Mouse (Mus musculus): ENCODE measurements around the gene Fermt2.
A peak's percentile ranks its signal among the peaks of the same experiment; 100 is the strongest.
"Not testable (repeated sequence)": the region's sequence is repeated elsewhere in the genome, so short reads cannot be mapped to it uniquely, and the experiment has no call there.

Fermt2 gene

DNA sequence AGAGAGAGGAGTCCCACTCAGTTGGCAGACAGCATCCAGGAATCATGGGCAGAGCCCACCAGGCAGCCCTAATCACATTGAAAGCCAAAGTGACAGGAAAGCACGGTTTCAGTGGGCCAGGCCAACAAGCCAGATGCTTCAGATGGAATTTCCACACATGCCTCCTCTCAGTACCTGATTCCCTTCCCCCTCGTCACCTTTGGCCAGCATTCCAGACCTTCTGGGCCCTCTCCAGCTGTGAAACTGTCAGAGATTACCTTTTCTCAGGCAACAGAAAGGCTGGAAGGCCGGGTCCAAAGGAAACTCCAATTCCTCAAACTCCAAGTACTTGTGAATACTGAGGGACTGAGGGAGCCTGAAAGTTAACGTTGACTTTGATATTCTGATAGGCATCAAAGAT is 19.1 kb downstream of the Fermt2 start:
- DNase-seq (ENCODE audit: low read depth, low spot score), result no peak

DNA sequence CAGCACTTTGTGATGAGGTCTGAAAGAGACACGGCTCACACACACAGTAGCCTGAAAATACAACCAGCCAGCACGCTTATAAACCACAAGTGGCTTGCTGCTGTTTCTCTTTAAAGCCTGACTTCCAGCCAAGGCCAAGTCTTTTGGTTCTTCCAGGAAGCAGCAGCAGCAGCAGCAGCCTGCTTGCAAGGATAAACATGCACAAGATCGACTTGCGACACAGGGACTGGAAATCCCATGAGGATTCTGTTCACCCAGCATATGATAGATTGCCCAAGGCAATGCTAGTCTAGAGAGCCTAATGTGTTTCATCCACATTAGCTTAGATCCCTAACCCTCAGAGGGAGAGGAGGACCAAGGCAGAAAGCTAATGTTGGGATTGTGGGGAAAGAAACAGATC is 22.0 kb downstream of the Fermt2 start:
- DNase-seq (ENCODE audit: low read depth, low spot score), result peak; percentile 66

DNA sequence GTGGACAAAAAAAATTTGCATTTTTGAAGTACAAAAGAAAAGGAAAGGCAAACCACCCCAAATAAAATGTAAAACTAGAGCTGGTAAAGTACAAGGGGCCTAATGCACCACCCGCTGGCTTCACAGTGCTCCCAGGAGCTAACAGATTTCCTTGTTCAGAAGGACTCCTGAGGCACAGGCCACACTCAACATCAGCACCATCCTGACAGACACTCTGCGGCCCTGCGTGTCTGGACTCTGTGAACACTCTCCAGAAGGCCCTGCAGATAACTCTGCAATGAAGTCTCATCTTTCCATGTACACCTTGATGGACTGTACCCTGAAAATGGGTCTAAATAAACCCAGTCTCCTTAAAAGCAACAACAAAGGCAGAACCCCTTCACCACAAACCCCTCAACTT is 22.5 kb downstream of the Fermt2 start:
- no peak for DNase-seq (ENCODE audit: low read depth, low spot score)

DNA sequence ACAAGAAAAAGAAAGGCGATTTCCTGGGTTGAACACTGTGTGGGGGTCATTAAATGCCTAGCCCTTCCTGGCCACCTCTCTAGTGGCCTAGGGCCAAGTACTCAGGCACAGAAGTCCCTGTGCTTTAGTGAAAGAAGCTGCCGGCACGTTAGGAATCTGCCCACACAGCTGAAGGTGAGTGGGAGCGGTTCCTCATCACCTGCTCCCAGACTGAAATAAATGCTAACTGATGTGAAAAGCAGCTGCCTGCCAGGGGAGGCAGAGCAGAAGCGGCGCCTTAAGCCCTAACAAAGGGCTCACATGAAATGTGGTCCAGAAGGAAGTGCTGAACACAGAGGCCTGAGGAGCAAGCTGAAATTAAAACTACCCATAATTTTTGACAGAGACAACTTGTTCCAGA is 22.9 kb downstream of the Fermt2 start:
- peak; percentile 16 for DNase-seq (ENCODE audit: low read depth, low spot score)

DNA sequence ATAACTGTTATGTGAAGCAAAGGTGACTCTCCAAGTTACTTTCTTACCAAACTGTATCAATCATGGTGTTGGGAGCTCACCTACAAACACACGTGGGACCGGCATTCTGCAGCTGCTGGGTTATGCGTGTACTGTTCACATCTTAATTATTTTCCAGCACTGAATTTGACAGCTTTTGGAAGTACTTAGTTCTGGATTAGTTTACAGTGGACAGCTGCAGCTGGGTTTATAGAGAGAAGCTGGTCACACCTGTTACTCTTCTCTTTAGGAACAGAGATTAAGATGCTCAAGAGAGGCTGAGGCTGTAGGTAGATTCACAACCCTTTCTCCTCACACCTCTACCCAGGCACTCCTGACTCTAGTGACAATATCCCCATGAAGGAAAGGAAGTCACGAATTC is 23.8 kb downstream of the Fermt2 start:
- no peak for DNase-seq (ENCODE audit: low read depth, low spot score)

DNA sequence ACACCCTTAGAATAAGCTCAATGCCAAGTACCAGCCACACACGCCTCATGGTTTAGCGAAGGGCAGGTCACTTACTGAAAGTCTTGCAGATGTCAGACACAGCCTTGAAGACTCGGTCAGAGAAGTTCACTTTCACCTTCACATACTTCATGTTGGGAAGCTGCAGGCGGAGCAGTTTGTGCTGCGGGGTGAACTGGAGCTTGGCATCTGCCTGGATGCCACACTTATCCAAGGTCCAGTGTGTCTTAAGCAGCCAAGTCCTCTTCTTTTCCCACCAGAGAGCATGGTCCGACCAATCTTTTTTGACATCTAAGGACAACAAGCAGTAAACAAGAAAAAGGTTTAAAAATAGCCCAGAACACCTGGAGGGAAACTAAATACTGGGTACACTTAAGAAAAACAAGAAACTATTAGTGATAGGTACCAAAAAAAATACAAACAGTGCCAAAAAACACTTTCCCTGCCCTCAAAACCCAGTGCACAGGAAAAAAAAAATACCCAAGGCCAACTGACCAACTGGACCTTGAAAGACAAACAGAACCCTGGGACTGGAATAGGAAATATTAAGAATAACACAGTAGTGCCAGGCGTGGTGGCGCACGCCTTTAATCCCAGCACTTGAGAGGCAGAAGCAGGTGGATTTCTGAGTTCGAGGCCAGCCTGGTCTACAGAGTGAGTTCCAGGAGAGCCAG is 25.4 kb downstream of the Fermt2 start:
- no peak for DNase-seq (ENCODE audit: low read depth, low spot score)

GRCm38 (mm10) chr14:45503934-45504333 is 26.0 kb downstream of the Fermt2 start:
- DNase-seq (ENCODE audit: low read depth, low spot score), result no peak

- no peak for DNase-seq (ENCODE audit: low read depth, low spot score)
Measured at GRCm38 (mm10) chr14:45500052-45500451, 29.9 kb downstream of the Fermt2 start.

DNA sequence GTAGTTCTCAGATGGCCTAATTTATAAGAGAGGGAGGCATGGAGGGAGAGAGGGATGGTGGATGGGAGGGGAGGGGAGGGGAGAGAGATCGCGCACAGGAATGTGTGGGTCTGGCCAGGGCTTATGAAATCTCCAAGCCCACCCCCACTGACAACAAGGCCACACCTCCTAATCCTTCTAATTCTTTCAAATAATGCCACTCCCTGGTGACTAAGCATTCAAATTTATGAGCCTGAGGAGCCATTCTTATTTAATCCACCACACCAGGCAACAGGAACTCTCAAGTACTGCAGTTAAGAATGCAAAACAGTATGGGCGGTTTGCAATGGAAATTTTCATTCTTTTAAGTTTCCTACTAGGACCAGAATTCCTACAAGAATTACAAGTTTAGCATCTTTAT is 32.8 kb downstream of the Fermt2 start:
- no peak for DNase-seq (ENCODE audit: low read depth, low spot score)

DNA sequence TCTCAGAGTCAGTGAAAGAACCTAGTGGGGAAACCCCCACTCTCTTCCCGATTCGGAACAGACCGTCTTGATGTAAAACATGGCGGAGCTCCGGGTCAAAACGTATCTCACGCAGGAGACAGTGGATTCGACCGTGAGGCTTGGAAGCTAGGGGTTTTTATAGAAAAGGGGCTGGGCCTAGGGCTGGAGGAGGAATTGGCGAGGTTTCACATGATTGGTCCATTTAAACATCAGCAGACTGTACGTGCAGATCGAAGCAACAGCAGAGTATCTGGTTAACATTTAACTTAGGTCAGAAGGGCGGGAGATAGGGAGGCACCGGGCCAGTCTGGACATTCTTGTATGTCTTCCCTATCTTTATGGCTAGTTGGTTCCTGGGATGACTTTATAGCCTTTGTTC is 34.1 kb downstream of the Fermt2 start:
- DNase-seq (ENCODE audit: low read depth, low spot score), result not testable (repeated sequence)

GRCm38 (mm10) chr14:45493891-45494290 is 36.0 kb downstream of the Fermt2 start:
- no peak for DNase-seq (ENCODE audit: low read depth, low spot score)

- no peak for DNase-seq (ENCODE audit: low read depth, low spot score)
Measured at GRCm38 (mm10) chr14:45492668-45493067, 37.2 kb downstream of the Fermt2 start.

- peak; percentile 45 for DNase-seq (ENCODE audit: low read depth, low spot score)
Measured at GRCm38 (mm10) chr14:45492038-45492437, 37.9 kb downstream of the Fermt2 start.

GRCm38 (mm10) chr14:45487201-45487600 is 42.7 kb downstream of the Fermt2 start:
- DNase-seq (ENCODE audit: low read depth, low spot score), result not testable (repeated sequence)

DNA sequence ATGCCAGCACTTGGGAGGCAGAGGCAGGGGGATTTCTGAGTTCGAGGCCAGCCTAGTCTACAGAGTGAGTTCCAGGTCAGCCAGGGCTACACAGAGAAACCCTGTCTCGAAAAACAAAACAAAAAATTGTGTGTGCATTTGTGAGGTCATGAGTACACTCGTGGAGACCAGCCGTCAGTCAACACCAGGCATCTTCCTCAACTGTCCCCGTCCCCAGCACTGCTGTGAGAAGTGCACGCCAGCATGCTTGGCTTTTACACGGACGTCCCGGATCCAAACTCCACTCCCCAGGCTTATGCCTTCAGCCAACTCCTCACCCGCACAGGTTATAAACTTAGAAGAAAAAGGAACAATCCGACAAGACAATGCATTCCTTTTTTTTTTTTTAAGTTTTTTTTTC is 46.6 kb downstream of the Fermt2 start:
- DNase-seq (ENCODE audit: low read depth, low spot score), result not testable (repeated sequence)

GRCm38 (mm10) chr14:45478977-45479806 is 50.7 kb downstream of the Fermt2 start:
- DNase-seq (ENCODE audit: low read depth, low spot score), result peak; percentile 52

GRCm38 (mm10) chr14:45478515-45478914 is 51.4 kb downstream of the Fermt2 start:
- DNase-seq (ENCODE audit: low read depth, low spot score), result no peak

DNA sequence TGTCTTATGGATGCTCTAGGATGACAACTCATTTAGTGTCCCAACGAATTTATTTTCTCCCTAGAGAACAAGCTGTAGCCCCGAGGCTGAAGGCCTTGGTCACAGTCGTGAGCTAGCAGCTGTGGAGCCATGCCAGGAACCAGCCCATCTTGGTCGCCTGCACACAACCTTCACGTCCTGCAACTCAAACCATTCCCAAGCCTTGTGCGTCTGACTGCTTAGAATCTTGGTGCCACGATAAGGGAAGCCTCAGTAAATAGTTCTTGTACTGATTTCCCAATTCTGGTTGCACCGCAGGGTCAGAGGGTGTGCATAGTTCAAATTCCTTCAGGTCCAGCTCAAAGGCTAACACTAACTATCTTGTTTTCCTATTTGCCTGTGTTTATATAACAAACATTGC is 52.3 kb downstream of the Fermt2 start:
- DNase-seq (ENCODE audit: low read depth, low spot score), result peak; percentile 13

DNA sequence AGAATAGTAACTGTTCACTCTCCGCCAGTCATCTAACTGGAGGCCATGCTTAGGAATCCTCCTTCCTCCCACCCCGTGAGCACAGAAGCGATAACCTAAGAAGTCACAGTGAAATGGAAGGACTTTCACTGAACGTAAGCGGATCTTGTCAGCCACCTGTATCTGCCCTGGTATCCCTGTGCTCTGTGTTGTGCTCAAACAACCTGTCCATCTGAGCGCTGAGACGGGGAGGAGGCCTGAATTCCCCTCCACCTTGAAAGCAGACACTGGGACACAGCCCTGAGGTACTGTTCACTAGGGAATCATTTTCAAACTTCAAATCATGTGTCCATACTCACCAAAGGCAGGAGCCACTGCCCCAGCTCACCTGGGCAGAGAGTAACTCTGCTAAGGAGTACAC is 52.9 kb downstream of the Fermt2 start:
- DNase-seq (ENCODE audit: low read depth, low spot score), result no peak

- DNase-seq (ENCODE audit: low read depth, low spot score), result no peak
Measured at GRCm38 (mm10) chr14:45472536-45472935, 57.4 kb downstream of the Fermt2 start.

- DNase-seq (ENCODE audit: low read depth, low spot score), result no peak
Measured at GRCm38 (mm10) chr14:45469446-45469845, 60.5 kb downstream of the Fermt2 start.

DNA sequence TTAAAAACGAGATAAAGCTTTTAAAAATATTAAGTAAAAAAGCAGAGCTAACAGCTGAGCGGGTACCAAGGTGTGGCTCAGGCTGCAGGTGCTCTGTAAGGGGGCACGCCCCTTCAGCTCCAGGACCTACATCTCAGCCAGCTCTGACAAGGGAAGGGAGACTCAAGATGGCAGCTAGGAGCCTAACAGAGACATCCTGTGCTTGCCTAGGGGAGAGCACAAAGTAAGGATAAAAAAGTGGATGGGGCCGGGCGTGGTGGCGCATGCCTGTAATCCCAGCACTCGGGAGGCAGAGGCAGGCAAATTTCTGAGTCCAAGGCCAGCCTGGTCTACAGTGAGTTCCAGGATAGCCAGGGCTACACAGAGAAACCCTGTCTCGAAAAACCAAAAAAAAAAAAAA is 63.5 kb downstream of the Fermt2 start:
- DNase-seq (ENCODE audit: low read depth, low spot score), result not testable (repeated sequence)
